Mouse (Mus musculus) forebrain, embryonic 16.5 days (tissue): ENCODE measurements at regions not wholly inside any gene's neighbourhood (a gene's known extent, or its start where the extent isn't known, plus 50 kb on each side); places are given as distances from the start of the nearest gene placed in this dataset.

Experiments used
- ATAC-seq: fragments of 200-750 bp; cut with Nextera tagmentation; 2 replicates; pipeline ENCODE4 v1.8.0; 2017; ENCODE audit warnings: mild to moderate bottlenecking, moderate library complexity
- H3K27ac ChIP-seq: fragments of 300-500 bp; sonication (generic); 2 replicates; pipeline ENCODE4 v1.5.1; 2014; ENCODE audit warnings: low read length, control low read depth
- H3K27me3 ChIP-seq: fragments of 300-500 bp; sonication (generic); replicated peaks from 2 replicates; pipeline ENCODE4 v1.6.1; 2014; ENCODE audit warnings: low read length; ENCODE audit not compliant: control insufficient read depth, insufficient read depth
- H3K36me3 ChIP-seq: fragments of 300-500 bp; sonication (generic); 2 replicates; pipeline ENCODE4 v1.6.1; 2014; ENCODE audit not compliant: control insufficient read depth, insufficient read depth
- H3K4me1 ChIP-seq: fragments of 300-500 bp; sonication (generic); replicated peaks from 2 replicates; pipeline ENCODE4 v1.6.1; 2014; ENCODE audit warnings: low read length; ENCODE audit not compliant: control insufficient read depth, insufficient read depth
- H3K4me2 ChIP-seq: fragments of 300-500 bp; sonication (generic); 2 replicates; pipeline ENCODE4 v1.6.1; 2014; ENCODE audit warnings: mild to moderate bottlenecking, low read length, control low read depth
- H3K4me3 ChIP-seq: fragments of 300-500 bp; sonication (generic); replicated peaks from 2 replicates; pipeline ENCODE4 v1.5.1; 2014; ENCODE audit warnings: mild to moderate bottlenecking, low read length, control low read depth
- H3K9ac ChIP-seq: fragments of 300-500 bp; sonication (generic); replicated peaks from 2 replicates; pipeline ENCODE4 v1.6.1; 2014; ENCODE audit warnings: low read depth, low read length, control low read depth
- H3K9me3 ChIP-seq: fragments of 300-500 bp; sonication (generic); 2 replicates; pipeline ENCODE4 v1.6.1; 2016; ENCODE audit warnings: low read length; ENCODE audit not compliant: control insufficient read depth
- WGBS: fragments of 180-500 bp; shearing (Covaris S2); extraction: QIAGEN DNeasy Blood & Tissue Kit; methylation state at CpG from one replicate; pipeline ENCODE4 v1.1.7; 2014; 5-methylcytosine and 5-hydroxymethylcytosine counted together

- Histone ChIP-seq H3K27ac (no peak overlapping the region), H3K36me3 (no peaks in the 10 kb centered on the region), H3K4me3 (no peak overlapping the region), H3K27me3 (no peaks in the 10 kb centered on the region), H3K9me3 (no peaks in the 10 kb centered on the region), H3K4me2 (no peak overlapping the region), H3K4me1 (no peaks in the 10 kb centered on the region), H3K9ac (no peak overlapping the region)
- no peak for ATAC-seq
- WGBS = 82% methylated on average over 3 of the region's 3 CpGs
Observed at GRCm38 (mm10) chr16:9132113-9132512, 302.2 kb downstream of the 1810013L24Rik start.

DNA sequence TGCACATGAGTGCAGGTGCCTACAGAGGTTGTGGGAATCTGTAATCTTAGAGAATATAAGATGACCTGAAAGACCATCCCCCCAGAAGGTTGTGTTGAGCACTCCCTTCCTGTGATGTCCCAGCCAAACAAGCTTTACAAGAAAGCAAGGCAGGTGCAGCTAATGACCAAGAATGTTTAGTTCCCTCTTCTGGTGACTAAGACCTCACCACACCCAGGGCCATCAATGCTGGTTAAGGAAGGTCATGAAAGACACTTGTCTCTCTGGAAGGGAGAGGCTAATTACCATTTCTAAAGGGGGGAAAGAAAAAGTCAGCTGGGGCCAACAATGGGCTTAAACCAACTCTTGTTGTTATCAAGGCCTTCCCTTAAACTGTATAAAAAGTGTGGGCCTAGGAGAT, 302.9 kb downstream of the 1810013L24Rik start:
- H3K4me1 ChIP-seq = no peaks in the 10 kb centered on the region
- H3K9me3 ChIP-seq = no peaks in the 10 kb centered on the region
- no peaks in the 10 kb centered on the region for H3K36me3 ChIP-seq
- H3K27me3 ChIP-seq = no peaks in the 10 kb centered on the region
- no peak overlapping the region for H3K27ac ChIP-seq
- H3K4me2 ChIP-seq = no peak overlapping the region
- no peak overlapping the region for H3K4me3 ChIP-seq
- no peak overlapping the region for H3K9ac ChIP-seq
- no peak for ATAC-seq

DNA sequence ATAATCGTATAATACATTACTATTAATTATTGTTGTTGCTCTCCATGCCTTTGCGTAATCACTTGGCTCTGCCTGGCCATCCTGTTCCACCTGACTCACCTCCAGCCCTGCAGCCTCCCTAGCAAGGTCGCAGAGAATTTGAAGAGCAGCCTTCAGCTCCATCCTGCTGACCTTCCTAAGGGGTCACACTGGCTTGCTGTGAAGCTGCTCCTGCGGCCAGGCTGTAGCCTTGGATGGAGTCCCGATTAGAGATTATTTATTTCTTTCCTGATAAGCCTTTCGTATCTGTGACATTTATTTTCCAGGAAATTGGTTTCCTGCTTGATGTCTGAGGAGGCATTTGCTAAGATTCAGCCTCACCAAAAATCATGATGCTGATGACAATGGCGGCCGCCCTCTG, 305.5 kb downstream of the 1810013L24Rik start:
- no peaks in the 10 kb centered on the region for H3K9me3 ChIP-seq
- H3K4me1 ChIP-seq = no peaks in the 10 kb centered on the region
- H3K36me3 ChIP-seq = no peaks in the 10 kb centered on the region
- no peak for ATAC-seq
- H3K9ac ChIP-seq = no peak overlapping the region
- no peaks in the 10 kb centered on the region for H3K27me3 ChIP-seq
- 86% methylated on average over 8 of the region's 8 CpGs for WGBS
- H3K4me3 ChIP-seq = no peak overlapping the region
- H3K4me2 ChIP-seq = no peak overlapping the region
- no peak overlapping the region for H3K27ac ChIP-seq

- Histone ChIP-seq H3K4me3 (no peak overlapping the region), H3K36me3 (no peaks in the 10 kb centered on the region), H3K9ac (no peak overlapping the region), H3K27ac (no peak overlapping the region), H3K27me3 (no peaks in the 10 kb centered on the region), H3K4me1 (no peaks in the 10 kb centered on the region), H3K9me3 (no peaks in the 10 kb centered on the region), H3K4me2 (no peak overlapping the region)
- WGBS = 72% methylated on average over 8 of the region's 8 CpGs
- no peak for ATAC-seq
Observed at GRCm38 (mm10) chr16:9138552-9139224, 308.8 kb downstream of the 1810013L24Rik start.

- Histone ChIP-seq H3K9me3 (no peaks in the 10 kb centered on the region), H3K27me3 (no peaks in the 10 kb centered on the region), H3K4me1 (no peaks in the 10 kb centered on the region), H3K4me3 (no peak overlapping the region), H3K9ac (no peak overlapping the region), H3K4me2 (no peak overlapping the region), H3K27ac (no peak overlapping the region), H3K36me3 (no peaks in the 10 kb centered on the region)
- ATAC-seq = no peak
- WGBS = 73% methylated on average over 3 of the region's 3 CpGs
Observed at GRCm38 (mm10) chr16:9139405-9139804, 309.5 kb downstream of the 1810013L24Rik start.

- H3K9me3 ChIP-seq = no peaks in the 10 kb centered on the region
- H3K36me3 ChIP-seq = no peaks in the 10 kb centered on the region
- ATAC-seq = no peak
- H3K4me1 ChIP-seq = no peaks in the 10 kb centered on the region
- H3K4me3 ChIP-seq = no peak overlapping the region
- no peak overlapping the region for H3K4me2 ChIP-seq
- 60% methylated on average over 8 of the region's 8 CpGs for WGBS
- H3K27ac ChIP-seq = no peak overlapping the region
- no peak overlapping the region for H3K9ac ChIP-seq
- H3K27me3 ChIP-seq = no peaks in the 10 kb centered on the region
Observed at GRCm38 (mm10) chr16:9149209-9150135, 319.6 kb downstream of the 1810013L24Rik start.

GRCm38 (mm10) chr16:9151936-9152335, 322.0 kb downstream of the 1810013L24Rik start:
- no peaks in the 10 kb centered on the region for H3K4me1 ChIP-seq
- no peak overlapping the region for H3K9ac ChIP-seq
- no peaks in the 10 kb centered on the region for H3K36me3 ChIP-seq
- WGBS = 72% methylated on average over 4 of the region's 4 CpGs
- H3K27ac ChIP-seq = no peak overlapping the region
- H3K9me3 ChIP-seq = no peaks in the 10 kb centered on the region
- H3K27me3 ChIP-seq = no peaks in the 10 kb centered on the region
- H3K4me2 ChIP-seq = no peak overlapping the region
- no peak for ATAC-seq
- H3K4me3 ChIP-seq = no peak overlapping the region

DNA sequence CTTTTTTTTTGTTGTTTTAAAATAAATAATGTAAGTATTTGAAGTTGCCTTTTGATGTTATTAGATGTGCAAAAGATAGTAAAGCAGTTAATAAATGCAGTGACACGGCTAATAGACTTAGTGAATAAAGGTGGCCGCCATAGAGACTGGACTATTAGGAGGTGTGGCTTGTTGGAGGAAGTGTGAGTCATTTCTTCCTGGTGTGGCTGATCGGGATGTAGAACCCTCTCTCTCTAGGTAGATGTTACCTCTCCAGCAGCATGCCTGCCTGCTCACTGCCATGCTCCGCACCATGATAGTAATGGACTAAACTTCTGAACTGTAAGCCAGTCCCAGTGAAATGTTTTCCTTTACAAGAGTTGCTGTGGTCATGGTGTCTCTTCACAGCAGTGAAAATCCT, 323.6 kb downstream of the 1810013L24Rik start:
- ATAC-seq = no peak
- 90% methylated on average over 4 of the region's 4 CpGs for WGBS
- no peak overlapping the region for H3K9ac ChIP-seq
- no peaks in the 10 kb centered on the region for H3K9me3 ChIP-seq
- no peaks in the 10 kb centered on the region for H3K27me3 ChIP-seq
- no peak overlapping the region for H3K4me3 ChIP-seq
- no peak overlapping the region for H3K27ac ChIP-seq
- no peaks in the 10 kb centered on the region for H3K4me1 ChIP-seq
- no peak overlapping the region for H3K4me2 ChIP-seq
- no peaks in the 10 kb centered on the region for H3K36me3 ChIP-seq

- ATAC-seq = no peak
- 46% methylated on average over 8 of the region's 8 CpGs for WGBS
- Histone ChIP-seq H3K4me2 (no peak overlapping the region), H3K27ac (no peak overlapping the region), H3K36me3 (no peaks in the 10 kb centered on the region), H3K27me3 (no peaks in the 10 kb centered on the region), H3K4me1 (peaks cover 6% of the 10 kb centered on the region; the same call in 1 of the 2 replicates), H3K9me3 (no peaks in the 10 kb centered on the region), H3K9ac (no peak overlapping the region), H3K4me3 (no peak overlapping the region)
Observed at GRCm38 (mm10) chr16:9165763-9166310, 335.9 kb downstream of the 1810013L24Rik start.
